Mouse (Mus musculus): Measurements from ENCODE around the gene Zfp989.
"Not testable (repeated sequence)": the region's sequence is repeated elsewhere in the genome, so short reads cannot be mapped to it uniquely, and the experiment has no call there.

Gene Zfp989

GRCm38 (mm10) chr4:146971757-146972156 is at the start of gene Zfp989:
Gene Zfp989, plus strand, starts transcription at chr4:146971976.
- DNase-seq = not testable (repeated sequence)

GRCm38 (mm10) chr4:146932311-146933082 is 39.3 kb upstream of the Zfp989 start:
- peak; percentile 18 for DNase-seq

GRCm38 (mm10) chr4:146941691-146942090 is 30.1 kb upstream of the Zfp989 start:
- DNase-seq = not testable (repeated sequence)

GRCm38 (mm10) chr4:146976581-146976980 is 4.8 kb downstream of the Zfp989 start:
- DNase-seq = not testable (repeated sequence)

GRCm38 (mm10) chr4:147018400-147018799 is 46.6 kb downstream of the Zfp989 start:
- DNase-seq = not testable (repeated sequence)

- DNase-seq = not testable (repeated sequence)
Observed at GRCm38 (mm10) chr4:147021550-147021949, 49.8 kb downstream of the Zfp989 start, which contains the start of gene Rex2. Gene Rex2, plus strand, starts transcription at chr4:147021850.

GRCm38 (mm10) chr4:147026374-147026773 is 54.6 kb downstream of the Zfp989 start:
- not testable (repeated sequence) for DNase-seq

GRCm38 (mm10) chr4:147031308-147032036 is 59.7 kb downstream of the Zfp989 start:
- not testable (repeated sequence) for DNase-seq

Measured in thymus, postnatal 4 days (tissue).